Mouse (Mus musculus) 3134 (cell line): ENCODE results near the gene Slc17a7.
"Not testable (repeated sequence)": the region's sequence is repeated elsewhere in the genome, so short reads cannot be mapped to it uniquely, and the experiment has no call there.

Experiments used
- DNase-seq: peaks from one replicate; pipeline ENCODE4 v3.0.0-alpha.2; 2011; ENCODE audit warnings: low spot score; ENCODE audit not compliant: insufficient read length; ENCODE audit errors: extremely low read depth

The Slc17a7 gene

DNA sequence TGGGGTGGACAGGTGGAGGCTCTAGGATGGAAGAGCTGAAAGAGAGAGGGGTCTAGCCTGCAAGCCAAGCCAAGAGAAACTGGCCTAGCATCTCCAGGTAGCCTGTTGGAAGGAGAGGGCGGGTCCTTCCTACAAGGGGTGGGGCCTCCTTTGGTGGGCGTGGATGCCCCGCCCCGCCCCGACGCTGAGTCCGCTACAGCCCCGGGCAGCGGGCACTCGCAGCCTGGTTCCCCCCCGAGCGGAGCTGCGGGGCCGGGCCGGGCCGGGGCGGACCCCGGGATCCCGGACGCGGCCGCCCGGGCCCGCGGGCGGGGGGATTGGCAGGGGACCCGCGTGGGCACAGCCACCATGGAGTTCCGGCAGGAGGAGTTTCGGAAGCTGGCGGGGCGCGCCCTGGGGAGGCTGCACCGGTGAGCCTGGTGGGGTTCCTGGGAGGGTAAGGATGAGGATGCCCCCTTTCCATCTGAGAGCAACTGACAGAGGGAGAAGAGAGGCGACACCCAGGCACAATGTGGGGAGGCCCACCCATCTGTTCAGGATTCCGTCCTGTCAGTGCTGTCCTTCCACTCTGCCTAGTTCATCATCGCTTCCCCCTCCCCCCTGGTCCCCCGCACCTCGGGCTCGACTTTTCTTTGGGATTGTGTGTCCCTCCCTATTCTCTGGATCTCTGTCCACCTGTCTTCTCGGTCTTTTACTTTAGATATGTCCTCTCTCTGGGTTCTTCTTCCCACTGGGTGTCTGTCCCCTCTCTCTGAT lies at the start of gene Slc17a7:
Slc17a7 (plus strand) TSS at position 215 of the 756 bp plus-strand sequence.
- DNase-seq, result no peak

DNA sequence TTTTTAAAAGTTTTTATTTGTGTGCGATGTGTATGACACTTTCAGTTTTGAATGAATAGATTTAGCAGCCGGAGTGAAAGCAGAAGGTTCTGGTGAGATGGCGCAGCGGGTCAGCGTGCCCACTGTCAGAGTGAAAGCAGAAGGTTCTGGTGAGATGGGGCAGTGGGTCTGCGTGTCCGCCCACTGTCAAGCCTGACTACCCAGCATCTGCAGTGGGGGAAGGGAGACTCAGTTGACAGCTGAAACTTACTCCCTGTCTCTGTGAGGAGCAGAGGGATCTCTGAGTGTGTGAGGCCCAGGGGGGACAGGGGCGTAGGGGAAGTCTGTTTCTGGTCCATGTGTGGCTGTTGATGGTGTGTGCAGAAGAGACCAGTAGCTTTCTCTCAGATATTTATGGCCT lies 46.2 kb upstream of the Slc17a7 start:
- DNase-seq, result no peak

DNA sequence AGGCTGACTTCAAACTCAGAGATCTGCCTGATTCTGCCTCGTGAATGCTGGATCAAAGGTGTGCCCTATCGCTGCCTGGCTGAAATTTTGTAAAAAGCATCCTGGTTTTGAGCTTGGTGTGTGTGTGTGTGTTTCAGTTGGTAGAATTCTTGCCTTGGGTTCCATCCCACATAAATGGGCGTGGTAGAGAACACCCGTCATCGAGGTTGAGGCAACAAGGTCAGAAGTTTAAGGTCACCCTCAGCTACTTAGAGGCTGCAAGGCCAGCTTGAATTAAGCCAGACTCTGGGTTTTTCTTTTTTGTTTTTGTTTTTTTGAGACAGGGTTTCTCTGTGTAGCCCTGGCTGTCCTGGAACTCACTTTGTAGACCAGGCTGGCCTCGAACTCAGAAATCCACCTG lies 45.4 kb upstream of the Slc17a7 start:
- DNase-seq, result no peak

DNA sequence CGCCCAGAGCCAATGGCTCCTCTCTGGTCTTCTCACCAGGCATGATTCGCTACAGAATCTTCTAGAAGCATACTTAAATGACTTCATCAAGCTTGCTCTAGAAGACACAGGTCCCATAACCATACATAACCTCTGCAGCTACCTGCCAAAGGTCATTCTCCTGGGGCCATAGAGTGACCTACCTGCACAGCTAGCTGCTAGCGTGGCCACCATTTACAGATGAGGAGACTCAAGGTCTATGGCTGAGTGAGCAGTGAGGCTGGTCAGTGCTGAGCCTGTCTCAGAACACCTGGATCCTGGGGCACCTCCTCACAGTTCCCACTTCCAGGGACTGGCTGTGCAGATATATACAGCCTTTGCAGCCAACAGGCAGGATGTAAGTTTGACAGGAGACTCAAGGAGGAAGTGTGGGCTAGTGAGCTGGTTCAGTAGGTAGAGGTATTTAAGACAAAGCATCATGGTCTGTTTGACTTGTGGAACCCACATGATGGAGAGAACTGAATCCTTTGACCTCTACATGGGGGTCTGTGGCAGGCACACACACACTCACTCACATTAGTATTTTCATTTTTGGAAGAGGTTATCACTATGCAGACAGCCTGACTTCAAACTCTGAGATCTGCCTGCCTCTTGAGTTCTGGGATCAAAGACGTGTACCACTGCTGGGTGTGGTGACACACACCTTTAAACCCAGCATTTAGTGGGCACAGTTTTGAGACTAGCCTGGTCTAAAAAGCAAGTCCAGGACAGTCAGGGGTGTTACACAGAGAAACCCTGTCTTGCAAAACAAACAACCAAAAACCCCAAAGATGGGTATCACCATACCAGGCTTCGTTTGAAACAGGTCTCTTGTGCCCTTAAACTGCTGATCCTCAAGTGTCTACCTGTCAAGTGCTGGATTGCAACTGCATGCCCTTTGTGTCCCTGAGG lies 43.7 kb upstream of the Slc17a7 start:
- no peak for DNase-seq

DNA sequence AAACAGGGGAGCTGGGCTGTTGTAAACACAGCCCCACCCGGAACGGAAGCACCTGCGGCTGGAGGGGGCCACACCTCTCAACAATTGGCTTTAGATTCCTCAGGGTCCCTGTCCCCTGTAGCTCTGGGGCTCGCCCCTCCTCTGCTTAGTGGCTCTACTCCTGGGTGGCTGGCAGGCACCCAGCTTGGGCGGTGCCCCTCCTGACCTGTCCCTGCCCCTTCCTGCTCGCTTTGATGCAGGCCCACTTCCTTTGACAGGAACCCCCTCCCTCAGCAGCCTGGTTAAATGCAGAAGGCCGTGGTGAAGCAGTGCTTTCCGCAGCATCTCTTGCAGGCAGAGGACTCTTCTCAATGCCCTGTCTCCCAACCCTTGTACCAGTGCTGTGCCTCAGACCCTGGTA lies 42.3 kb upstream of the Slc17a7 start:
- DNase-seq, result no peak

DNA sequence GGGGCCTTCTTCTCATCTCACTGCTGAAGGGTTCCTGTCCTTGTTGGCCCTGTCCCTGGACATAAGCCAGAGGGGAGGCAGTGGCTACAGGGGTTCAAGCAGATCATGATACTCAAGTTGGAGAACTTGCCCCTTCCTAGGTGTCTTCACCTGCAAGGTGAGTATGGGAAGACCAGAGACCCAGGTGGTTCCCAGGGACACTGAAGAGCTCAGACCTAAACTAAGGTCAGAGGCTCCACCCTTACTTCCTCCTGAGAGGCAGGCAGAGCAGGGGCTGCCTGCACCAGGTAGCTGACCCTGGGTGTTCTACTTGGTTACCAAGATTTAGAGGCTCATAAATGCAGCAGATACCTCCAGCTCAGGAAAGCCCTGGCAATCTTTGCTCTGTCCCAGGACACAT lies 41.8 kb upstream of the Slc17a7 start:
- no peak for DNase-seq

DNA sequence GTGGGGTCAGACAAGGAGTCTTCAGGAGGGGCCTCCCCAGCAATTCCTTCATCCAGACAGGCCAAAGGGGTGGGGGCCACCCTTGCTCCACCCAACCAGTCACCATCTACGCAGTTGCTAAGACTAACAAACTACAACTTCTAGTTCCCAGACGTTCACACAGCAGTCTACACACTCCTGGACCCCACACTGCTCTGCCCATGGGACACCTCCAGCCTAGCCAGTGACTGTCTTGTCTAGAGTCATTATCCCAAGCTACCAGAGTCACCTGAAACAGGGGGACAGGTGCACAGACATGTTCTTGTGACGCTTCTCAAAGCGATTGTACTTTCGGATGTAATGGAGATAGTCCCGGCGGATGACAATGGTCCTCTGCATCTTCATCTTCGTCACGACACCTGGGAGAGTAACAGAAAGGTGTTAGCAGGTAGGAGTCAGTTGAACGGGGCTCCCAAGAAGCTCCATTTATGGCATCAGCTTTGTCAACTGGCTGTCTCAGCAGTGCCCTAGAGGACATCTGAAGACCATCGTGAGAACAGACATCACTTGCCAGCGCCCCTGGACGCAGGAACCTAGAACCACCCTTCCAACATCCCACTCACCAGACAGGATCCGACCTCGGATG lies 41.1 kb upstream of the Slc17a7 start:
- no peak for DNase-seq

DNA sequence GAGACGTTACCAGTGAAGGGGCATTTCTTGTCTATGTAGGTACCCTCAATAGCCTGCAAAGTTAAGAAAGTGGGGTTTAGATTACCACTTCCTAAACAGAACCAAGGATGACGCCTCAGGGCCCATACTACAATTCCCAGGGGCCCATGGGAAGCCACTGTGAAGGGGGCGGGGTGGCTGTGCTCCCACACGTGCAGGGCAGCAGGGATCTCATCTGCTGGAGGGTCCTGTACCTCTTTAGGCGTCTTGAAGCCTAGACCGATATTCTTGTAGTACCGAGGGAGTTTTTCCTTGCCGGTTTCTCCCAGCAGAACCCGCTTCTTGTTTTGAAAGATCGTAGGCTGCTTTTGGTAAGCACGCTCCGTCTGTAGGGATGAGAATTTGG lies 40.6 kb upstream of the Slc17a7 start:
- DNase-seq, result peak; percentile 48

DNA sequence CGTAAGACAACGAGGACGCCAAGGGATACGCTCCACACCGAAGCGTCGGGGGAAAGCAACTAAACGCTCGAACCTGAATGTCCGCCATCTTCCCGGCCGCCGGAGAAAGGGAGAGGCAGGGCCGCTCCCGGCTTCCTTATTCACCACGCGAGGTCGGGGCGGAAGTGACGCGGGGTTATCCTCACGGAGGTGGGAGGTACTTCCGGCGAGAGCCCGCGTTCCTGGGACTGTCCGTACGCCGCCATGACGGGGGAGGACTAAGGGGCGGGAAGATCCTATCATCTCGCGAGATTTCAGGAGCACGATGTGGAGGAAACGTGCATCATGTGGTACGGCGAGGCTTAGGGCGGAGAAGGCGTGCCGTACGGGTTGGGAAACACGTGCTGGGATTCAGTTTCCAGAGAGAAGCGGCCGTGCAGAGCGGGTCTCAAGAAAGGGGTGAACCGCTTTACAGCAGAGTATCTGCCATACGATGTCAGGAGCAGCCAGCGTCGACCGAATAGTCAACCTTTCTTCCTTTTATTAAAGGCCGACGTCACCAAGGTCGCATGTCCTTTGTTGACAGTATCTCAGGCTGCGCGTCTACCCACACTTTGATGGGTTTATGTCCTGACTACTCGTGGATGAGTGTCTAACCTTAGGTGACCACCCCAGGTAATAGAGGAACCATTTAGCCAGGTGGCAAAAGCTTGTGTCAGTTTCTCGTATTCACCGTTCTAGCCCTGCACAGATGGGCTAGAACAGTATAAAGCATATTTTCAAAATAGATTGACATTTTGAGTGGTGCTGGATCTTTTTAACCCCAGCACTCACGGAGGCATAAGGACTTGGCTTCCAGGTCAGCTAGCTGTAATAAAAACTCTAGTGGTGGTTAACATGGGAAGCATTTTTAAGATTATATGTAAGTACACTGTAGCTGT lies 39.3 kb upstream of the Slc17a7 start, which contains the start of gene Rps11:
Rps11 (minus strand) TSS at position 216 of the 920 bp plus-strand sequence.
- peak; percentile 98 for DNase-seq

DNA sequence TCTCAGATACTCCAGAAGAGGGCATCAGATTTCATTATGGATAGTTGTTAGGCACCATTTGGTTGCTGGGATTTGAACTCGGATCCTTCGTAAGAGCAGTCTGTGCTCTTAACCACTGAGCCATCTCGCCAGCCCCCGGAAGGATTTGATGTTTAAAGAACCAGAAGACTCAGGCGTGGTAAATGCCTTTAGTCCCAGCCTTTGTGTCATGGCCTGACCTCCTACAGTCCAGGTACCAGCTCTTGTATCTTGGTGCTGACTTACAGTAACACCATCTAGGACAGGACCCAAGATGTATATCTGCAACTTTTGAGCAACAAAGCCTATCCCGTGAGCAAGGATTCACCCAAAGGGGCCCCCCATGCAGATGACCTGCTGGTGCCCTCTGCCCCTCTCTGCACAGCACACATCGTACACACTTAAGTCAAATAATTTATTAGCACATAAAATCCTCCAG lies 38.6 kb upstream of the Slc17a7 start:
- DNase-seq, result peak; percentile 62

DNA sequence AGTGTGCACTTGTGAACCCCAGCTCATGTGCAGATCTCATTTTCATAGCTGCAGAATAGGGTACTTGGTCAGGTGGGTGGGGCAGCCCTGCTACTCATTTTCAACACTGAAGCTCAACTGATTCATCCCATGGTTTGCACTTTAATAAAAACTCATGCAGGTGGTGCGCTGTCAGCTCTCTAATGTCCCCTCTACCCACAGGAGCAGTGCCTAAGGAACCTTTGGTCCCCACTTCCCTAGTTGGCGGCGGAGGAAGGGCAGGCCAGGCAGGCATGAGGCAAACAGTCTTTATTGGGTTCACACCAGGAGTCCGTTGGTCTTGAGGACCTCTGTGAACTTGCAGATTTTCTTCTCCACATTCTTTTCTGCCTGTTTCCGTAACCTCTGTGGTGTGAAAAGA lies 38.1 kb upstream of the Slc17a7 start:
- not testable (repeated sequence) for DNase-seq

DNA sequence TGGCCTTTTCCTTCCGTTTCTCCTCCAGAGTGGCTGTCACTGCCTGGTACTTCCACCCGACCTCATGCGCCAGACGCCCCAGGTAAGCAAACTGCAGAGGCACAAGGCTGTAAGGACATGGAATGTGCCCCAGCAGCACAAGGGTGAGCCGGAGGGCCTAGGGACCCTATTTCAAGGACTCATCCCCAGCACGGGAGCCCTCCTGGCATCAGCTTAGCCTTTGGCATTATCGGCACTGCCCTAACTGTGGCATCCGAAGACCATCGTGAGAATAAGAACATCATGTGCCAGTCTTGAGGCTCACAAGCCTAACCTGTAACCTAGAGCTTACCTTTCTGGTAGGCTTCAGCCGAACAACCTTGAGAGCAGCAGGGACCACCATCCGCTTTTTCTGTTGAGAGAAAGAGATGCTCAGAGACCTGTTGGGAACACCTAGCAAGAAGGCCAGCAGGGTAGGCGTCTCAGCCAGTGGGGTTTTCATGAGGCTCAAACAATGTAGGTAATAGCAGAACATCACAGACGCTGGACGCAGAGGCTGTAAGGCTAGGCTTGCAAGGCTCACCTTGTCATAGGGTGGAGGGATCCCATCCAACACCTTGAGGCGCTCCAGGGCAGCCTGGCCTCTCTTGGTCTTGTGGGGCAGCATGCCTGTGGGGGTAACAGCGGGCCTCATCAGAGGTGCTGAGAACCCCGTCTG lies 37.5 kb upstream of the Slc17a7 start:
- no peak for DNase-seq

DNA sequence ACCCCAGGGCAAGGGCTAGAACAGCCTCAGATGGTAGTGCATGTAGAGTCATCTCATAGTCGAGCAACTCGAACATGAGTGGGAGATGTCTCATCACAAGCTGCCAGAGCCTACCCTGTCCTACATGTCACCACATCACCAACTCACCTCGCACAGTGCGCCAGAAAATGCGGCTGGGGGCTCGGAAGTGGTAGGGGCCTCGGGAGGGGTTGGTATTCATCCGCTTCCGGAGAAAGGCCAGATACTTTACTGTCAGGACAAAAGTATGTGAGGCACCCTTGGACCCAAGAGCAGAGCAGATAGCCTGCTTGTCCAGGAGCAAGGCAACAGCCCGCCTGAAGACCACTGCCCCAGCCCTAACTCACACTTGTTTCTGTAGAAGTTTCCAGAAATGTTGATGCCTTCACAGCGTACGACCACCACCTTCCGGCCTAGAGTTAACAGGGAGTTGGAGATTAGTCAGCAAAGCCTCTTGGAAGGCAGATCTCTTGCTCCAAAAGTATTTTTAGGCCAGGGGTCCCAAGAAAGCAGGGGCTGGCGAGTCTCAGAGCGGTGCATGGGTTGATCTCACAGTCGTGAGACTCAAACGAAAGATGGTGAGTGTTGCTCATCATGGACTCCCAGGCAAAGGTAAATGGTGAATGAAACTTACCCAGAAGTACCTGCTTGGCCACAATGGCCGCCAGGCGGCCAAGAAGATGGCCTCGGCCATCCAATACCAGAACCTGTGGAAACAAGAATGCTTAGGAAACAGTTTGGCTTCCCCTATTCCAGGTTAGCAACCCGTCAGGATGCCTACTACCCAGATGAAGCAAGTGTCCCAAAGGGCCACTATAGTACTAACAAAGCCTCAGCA lies 36.7 kb upstream of the Slc17a7 start:
- DNase-seq, result peak; percentile 51

DNA sequence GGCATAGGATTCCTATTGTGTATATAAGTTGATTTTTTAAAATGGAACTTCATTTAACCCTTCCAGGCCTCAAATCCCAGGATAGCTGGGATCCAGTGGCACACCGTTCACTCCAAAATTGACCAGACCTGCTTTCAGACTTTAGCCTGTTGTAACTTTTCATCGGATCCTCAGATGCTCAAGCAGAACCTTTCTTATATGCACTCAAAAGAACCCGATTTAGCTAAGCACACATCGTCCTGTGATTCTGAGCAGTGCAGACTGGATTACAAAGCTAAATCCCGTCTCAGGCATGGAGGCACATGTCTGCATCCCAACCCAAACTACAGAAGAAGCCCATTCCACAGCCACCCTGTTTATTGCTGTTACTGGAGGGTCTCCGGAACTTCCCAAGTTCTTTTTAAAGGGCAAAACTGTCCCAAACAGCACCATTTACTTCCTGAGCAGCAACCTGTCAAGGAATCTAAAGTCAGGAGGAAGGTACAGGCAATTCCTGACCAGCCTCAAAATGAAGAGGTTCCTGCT lies 36.0 kb upstream of the Slc17a7 start:
- DNase-seq, result no peak

DNA sequence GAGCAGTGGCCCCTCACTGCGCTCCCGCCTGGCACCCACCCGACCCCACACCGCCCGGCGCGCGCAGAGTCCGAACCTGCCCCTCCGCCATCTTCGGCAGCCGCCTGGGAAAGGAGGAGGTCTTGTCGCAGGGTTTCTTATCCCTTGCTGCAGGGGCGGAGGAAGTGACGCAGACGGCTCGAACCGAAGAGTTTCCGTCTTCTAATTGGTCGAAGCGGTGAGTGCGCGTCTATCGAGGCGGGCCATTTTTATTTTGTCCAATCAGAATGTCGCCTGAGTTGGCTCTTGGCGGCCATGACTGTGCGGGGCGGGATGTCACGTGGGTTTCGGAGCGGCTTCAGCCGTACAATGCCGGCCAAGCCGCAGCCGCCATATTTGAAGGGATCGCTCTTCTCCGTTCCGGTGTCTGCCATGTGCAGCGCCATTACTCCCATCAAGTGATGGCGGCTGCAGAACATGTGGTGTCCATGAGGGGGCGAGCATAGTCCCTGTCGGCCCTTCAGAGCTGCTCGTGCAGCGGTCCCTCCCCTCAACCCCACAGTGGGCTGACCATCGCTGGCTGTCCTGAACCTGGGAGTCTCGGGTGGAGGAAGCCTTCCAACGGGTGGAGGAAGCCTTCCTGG lies 35.0 kb upstream of the Slc17a7 start, which contains the start of gene Rpl13a:
Rpl13a (minus strand) TSS at position 138 of the 623 bp plus-strand sequence.
- peak; percentile 96 for DNase-seq

DNA sequence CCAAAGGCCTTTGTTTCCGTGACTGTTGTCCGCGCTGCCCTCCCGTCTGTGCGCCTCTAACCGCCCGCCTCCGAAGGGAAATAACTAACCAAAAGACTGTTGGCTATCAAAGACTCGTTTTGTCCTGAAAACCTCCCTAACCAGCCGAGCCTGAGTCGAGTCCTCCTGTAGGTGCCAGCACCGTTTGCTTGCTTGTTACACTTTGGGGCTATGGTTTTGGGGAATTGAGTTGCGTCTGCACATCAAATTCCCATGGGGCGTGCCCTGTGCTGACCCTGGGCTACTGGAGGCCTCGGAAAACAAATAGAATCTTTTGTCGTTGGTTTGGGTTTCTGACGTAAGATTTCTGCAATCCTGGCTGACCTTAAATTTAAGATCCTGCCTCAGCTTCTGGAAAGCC lies 34.4 kb upstream of the Slc17a7 start:
- no peak for DNase-seq

DNA sequence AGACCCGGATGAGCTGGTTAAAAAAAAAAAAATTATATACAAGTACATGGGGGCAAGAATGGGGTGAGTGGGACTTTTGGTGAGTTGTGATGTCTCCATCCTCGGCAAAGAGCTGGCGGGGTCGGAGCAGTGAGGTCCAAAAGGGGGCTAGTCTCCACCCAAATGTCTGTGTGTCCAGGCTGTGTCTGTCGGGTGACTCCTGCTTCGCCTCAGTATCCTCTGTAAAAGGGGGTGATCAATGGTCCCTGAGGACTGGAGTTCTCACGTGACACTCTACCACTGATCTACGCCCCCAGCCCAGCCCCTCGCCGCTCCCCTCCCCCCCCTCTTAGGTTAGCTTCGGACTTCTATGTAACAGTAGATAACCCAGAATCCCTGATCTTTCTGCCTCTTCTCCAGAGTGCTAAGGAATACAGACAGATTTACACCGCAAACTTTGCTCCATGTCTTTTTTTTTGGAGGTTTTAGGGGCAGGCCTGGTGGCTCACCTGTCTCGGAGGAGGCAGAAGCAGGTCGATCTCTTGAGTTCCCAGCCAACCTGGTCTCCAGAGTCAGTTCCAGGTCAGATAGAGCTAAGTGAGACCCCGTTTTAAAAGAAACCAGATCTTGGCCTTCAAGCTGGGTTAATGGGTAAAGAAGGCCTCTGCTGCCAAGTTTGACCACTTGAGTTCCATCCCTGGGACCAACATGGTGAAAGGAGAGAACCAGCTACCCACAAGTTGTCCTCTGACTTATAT lies 33.8 kb upstream of the Slc17a7 start:
- DNase-seq, result no peak
